28 mouse cellular contexts compared by ENCODE assay signal in the genomic region with DNA sequence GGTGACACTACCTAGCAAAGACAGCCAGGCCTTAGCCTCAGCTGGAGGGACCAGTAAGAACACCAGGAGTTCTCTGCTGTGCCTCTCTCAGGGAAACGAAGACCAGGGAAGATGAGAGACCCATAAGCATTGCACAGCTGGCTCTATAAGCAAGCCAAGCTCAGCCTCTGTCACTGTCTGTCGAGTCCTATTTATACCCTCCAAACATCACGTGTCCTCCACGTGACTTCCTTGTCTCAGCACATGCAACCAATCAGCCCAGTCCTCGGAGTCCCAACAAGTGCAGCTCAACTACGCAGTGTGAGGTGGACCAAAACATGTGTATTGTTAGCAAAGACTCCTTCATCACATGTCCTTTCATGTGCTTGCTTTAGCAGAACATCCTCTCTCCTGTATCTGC. TPM values are rescaled to one million over a fixed set of nuclear protein-coding genes. Genes with fewer than 3 reads are reported as not detected.
"Had no signal": no experiment of that assay in that cellular context is flagged by ENCODE, and none has a peak within 500 bp of the region (broad histone marks: within the 10 kb centered on the region; RNA-seq: fewer than 3 reads in every experiment).

No protein-coding gene starts in this region.

- H3K9ac ChIP-seq: heart, embryonic 13.5 days; heart, embryonic 15.5 days; hindbrain, embryonic 12.5 days; hindbrain, embryonic 14.5 days; intestine, embryonic 15.5 days; limb, embryonic 12.5 days; liver, embryonic 12.5 days; liver, embryonic 14.5 days had no signal

- H3K4me2 ChIP-seq: heart, embryonic 11.5 days; heart, embryonic 13.5 days; heart, embryonic 15.5 days; hindbrain, embryonic 12.5 days; hindbrain, embryonic 14.5 days; intestine, embryonic 15.5 days; limb, embryonic 12.5 days; liver, embryonic 12.5 days had no signal

- H3K4me1 ChIP-seq: heart, embryonic 13.5 days; heart, embryonic 15.5 days; intestine, embryonic 15.5 days; liver, embryonic 12.5 days had no signal

- H3K36me3 ChIP-seq: heart, embryonic 13.5 days; heart, embryonic 15.5 days; hindbrain, embryonic 10.5 days; hindbrain, embryonic 12.5 days; intestine, embryonic 15.5 days; limb, embryonic 10.5 days; limb, embryonic 12.5 days; liver, embryonic 12.5 days had no signal

- DNase-seq: gastrocnemius, adult 2 months; gastrocnemius, postnatal 10 days; gastrocnemius, postnatal 25 days; heart, adult 2 months; heart, postnatal 14 days; heart, postnatal 4 days; kidney, adult 18-20 months; kidney, adult 8-10 months; kidney, postnatal 10 days; kidney, postnatal 25 days; kidney, postnatal 4 days; liver had no signal

- H3K27me3 ChIP-seq: hindbrain, embryonic 12.5 days; intestine, embryonic 15.5 days had no signal

- H3K27ac ChIP-seq: gastrocnemius, adult 2 months; heart, adult 2 months; heart, embryonic 13.5 days; heart, embryonic 15.5 days; hindbrain, embryonic 10.5 days; hindbrain, embryonic 12.5 days; hindbrain, embryonic 14.5 days; intestine, embryonic 15.5 days; layer of hippocampus, adult 2 months; limb, embryonic 10.5 days; limb, embryonic 12.5 days; liver, embryonic 12.5 days; liver, embryonic 14.5 days had no signal

- ATAC-seq: hindbrain, embryonic 16.5 days; inflammation-experienced regulatory T-cells, adult 6 months; intestine, embryonic 15.5 days; intestine, postnatal 0 days; liver, embryonic 12.5 days had no signal

- H3K9me3 ChIP-seq: heart, embryonic 13.5 days; heart, embryonic 15.5 days; hindbrain, embryonic 10.5 days; hindbrain, embryonic 12.5 days; intestine, embryonic 15.5 days; limb, embryonic 10.5 days; limb, embryonic 12.5 days; liver, embryonic 12.5 days had no signal

- H3K4me3 ChIP-seq: gastrocnemius, adult 2 months; heart, adult 2 months; heart, embryonic 13.5 days; heart, embryonic 15.5 days; hindbrain, embryonic 10.5 days; hindbrain, embryonic 12.5 days; intestine, embryonic 15.5 days; layer of hippocampus, adult 2 months; limb, embryonic 10.5 days; limb, embryonic 12.5 days; liver, embryonic 12.5 days had no signal

RNA-seq across cellular contexts. Expression of gene D430041D05Rik, which starts 28.0 kb away (rescaled TPM):
- total RNA-seq: granulocyte monocyte progenitor cell, adult 5-6 weeks had no signal
